Mouse (Mus musculus): ENCODE measurements around the gene Olfr1495. TPM values are rescaled to one million over a fixed set of nuclear protein-coding genes. Genes with fewer than 3 reads are reported as not detected.

The Olfr1495 gene
- polyA plus RNA-seq, 1 experiment from 2014 or later: not detected

DNA sequence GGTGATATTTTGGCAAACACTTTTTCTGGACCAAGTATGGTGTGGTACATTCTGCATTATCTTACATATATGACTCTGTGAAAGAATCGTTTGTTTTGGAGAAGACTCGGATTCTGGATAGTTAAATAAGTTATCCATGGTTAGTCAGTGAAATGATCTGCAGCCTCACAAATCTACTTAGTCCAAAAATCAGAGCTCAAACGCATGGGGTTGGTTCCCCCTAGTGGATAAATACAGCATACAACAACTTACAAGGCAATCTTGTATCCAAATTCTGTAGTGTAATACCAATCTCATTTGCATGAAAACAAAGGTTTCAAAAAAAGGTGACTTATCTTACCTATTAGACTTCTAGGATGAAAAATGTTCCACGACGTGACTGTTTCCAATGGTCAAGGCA lies 54.4 kb downstream of the Olfr1495 start:
- H3K4me2 ChIP-seq (replicated peaks; ENCODE audit: low read depth, low read length): no peak overlapping the region
- no peaks in the 10 kb centered on the region for H3K36me3 ChIP-seq (ENCODE audit: control insufficient read depth, insufficient read depth, low read length)
- H3K27ac ChIP-seq (ENCODE audit: low read length): no peak overlapping the region
- 29% methylated on average over 5 of the region's 5 CpGs for WGBS
- ATAC-seq (ENCODE audit: insufficient number of reproducible peaks, insufficient read depth, low FRiP score, low read depth): no peak
- H3K9me3 ChIP-seq (ENCODE audit: control insufficient read depth, low read depth, low read length): no peaks in the 10 kb centered on the region
- no peaks in the 10 kb centered on the region for H3K4me1 ChIP-seq (ENCODE audit: control insufficient read depth, insufficient read depth, low read length)
- no peaks in the 10 kb centered on the region for H3K27me3 ChIP-seq (ENCODE audit: control insufficient read depth, insufficient read depth, low read length)
- no peak overlapping the region for H3K4me3 ChIP-seq (ENCODE audit: low read depth, low read length)
- no peak overlapping the region for H3K9ac ChIP-seq (replicated peaks; ENCODE audit: low read depth, low read length)

DNA sequence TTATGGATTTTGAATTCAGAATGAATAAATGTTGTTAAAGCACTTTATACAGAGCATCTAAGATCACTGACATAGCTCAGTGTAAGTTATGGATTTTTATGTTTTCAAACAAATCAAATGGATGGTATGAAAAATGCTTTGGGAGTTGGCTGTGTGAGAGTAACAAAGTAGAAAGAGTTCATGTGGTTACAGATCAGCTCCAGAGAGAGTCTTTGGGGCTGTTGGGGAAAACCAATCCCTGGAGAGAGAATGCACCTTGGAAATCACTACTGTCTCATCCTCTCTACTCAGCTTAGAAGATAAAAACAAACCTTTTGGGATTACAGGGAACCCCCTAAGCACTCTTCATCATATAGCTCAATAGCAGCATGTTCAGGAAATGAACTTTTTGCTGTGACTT lies 54.9 kb downstream of the Olfr1495 start, which contains the start of gene Olfr1499:
Olfr1499 (minus strand) TSS at position 101 of the 400 bp plus-strand sequence.
- ATAC-seq (ENCODE audit: insufficient number of reproducible peaks, insufficient read depth, low FRiP score, low read depth): no peak
- Histone ChIP-seq H3K9me3 (ENCODE audit: control insufficient read depth, low read depth, low read length) (no peaks in the 10 kb centered on the region), H3K4me3 (ENCODE audit: low read depth, low read length) (no peak within 1 kb of the TSS)

More for the DNA sequence above, 54.9 kb downstream of the Olfr1495 start, which contains the start of gene Olfr1499:
- no peak within 1 kb of the TSS for H3K4me2 ChIP-seq (replicated peaks; ENCODE audit: low read depth, low read length)
- no peaks in the 10 kb centered on the region for H3K27me3 ChIP-seq (ENCODE audit: control insufficient read depth, insufficient read depth, low read length)
- H3K9ac ChIP-seq (replicated peaks; ENCODE audit: low read depth, low read length): no peak within 1 kb of the TSS
- no peaks in the 10 kb centered on the region for H3K36me3 ChIP-seq (ENCODE audit: control insufficient read depth, insufficient read depth, low read length)
- H3K4me1 ChIP-seq (ENCODE audit: control insufficient read depth, insufficient read depth, low read length): no peaks in the 10 kb centered on the region
- no peak within 1 kb of the TSS for H3K27ac ChIP-seq (ENCODE audit: low read length)

Other genes with a start within 250 kb of the Olfr1495 start
- not detected in 2 replicates for gene Olfr1480, start 236.7 kb upstream of the Olfr1495 start, polyA plus RNA-seq (2014; fragmentation: Nextera tagmentation; extraction: Ambion mirVana)
- not detected in 2 replicates for gene Olfr1484, start 181.1 kb upstream of the Olfr1495 start, polyA plus RNA-seq (2014; fragmentation: Nextera tagmentation; extraction: Ambion mirVana)
- not detected in 2 replicates for gene Olfr1487, start 147.2 kb upstream of the Olfr1495 start, polyA plus RNA-seq (2014; fragmentation: Nextera tagmentation; extraction: Ambion mirVana)
- gene Olfr1489, start 133.0 kb upstream of the Olfr1495 start, polyA plus RNA-seq (2014; fragmentation: Nextera tagmentation; extraction: Ambion mirVana): not detected in 2 replicates
- gene Olfr1490, start 113.5 kb upstream of the Olfr1495 start, polyA plus RNA-seq (2014; fragmentation: Nextera tagmentation; extraction: Ambion mirVana): not detected in 2 replicates
- gene Olfr1491, start 67.3 kb upstream of the Olfr1495 start, polyA plus RNA-seq (2014; fragmentation: Nextera tagmentation; extraction: Ambion mirVana): not detected in 2 replicates
- gene Olfr1493-ps1, start 41.3 kb upstream of the Olfr1495 start, polyA plus RNA-seq (2014; fragmentation: Nextera tagmentation; extraction: Ambion mirVana): not detected in 2 replicates
- not detected in 2 replicates for gene Olfr1494, start 24.9 kb upstream of the Olfr1495 start, polyA plus RNA-seq (2014; fragmentation: Nextera tagmentation; extraction: Ambion mirVana)
- not detected in 2 replicates for gene Olfr1496, start 13.3 kb downstream of the Olfr1495 start, polyA plus RNA-seq (2014; fragmentation: Nextera tagmentation; extraction: Ambion mirVana)
- not detected in 2 replicates for gene Olfr1497, start 33.6 kb downstream of the Olfr1495 start, polyA plus RNA-seq (2014; fragmentation: Nextera tagmentation; extraction: Ambion mirVana)
- gene Olfr1499, start 54.8 kb downstream of the Olfr1495 start, polyA plus RNA-seq (2014; fragmentation: Nextera tagmentation; extraction: Ambion mirVana): not detected in 2 replicates
- not detected in 2 replicates for gene Olfr1500, start 65.9 kb downstream of the Olfr1495 start, polyA plus RNA-seq (2014; fragmentation: Nextera tagmentation; extraction: Ambion mirVana)
- gene Olfr1501, start 86.1 kb downstream of the Olfr1495 start, polyA plus RNA-seq (2014; fragmentation: Nextera tagmentation; extraction: Ambion mirVana): not detected in 2 replicates
- gene Olfr1502, start 97.2 kb downstream of the Olfr1495 start, polyA plus RNA-seq (2014; fragmentation: Nextera tagmentation; extraction: Ambion mirVana): not detected in 2 replicates
- not detected in 2 replicates for gene Olfr1504, start 133.3 kb downstream of the Olfr1495 start, polyA plus RNA-seq (2014; fragmentation: Nextera tagmentation; extraction: Ambion mirVana)
- gene Olfr1505, start 148.9 kb downstream of the Olfr1495 start, polyA plus RNA-seq (2014; fragmentation: Nextera tagmentation; extraction: Ambion mirVana): not detected in 2 replicates